ENCODE assay signal across 28 mouse cellular contexts in genomic region chr6:137829056-137829776, GRCm38 (mm10).
DNase-seq lines count a peak whose midpoint lies in the region; ATAC-seq and TF ChIP-seq lines count a peak whose summit lies in the region.
"Had no signal": no experiment of that assay in that cellular context is flagged by ENCODE, and none has a peak within 500 bp of the region (broad histone marks: within the 10 kb centered on the region; RNA-seq: fewer than 3 reads in every experiment).

No protein-coding gene starts in this region.

- no peaks in the 10 kb centered on the region for H3K27me3 ChIP-seq in kidney, embryonic 14.5 days (ENCODE audit: control insufficient read depth, insufficient read depth, low read length)
- H3K27me3 ChIP-seq in midbrain, embryonic 11.5 days (ENCODE audit: control insufficient read depth, insufficient read depth, low read length): no peaks in the 10 kb centered on the region
- no peaks in the 10 kb centered on the region for H3K27me3 ChIP-seq in midbrain, embryonic 10.5 days (ENCODE audit: low read depth, poor library complexity, severe bottlenecking)
- no peaks in the 10 kb centered on the region for H3K27me3 ChIP-seq in stomach, embryonic 16.5 days (ENCODE audit: control insufficient read depth, insufficient read depth, low read length)
- H3K27me3 ChIP-seq in stomach, postnatal 0 days (ENCODE audit: control insufficient read depth, insufficient read depth, low read length): no peaks in the 10 kb centered on the region
- H3K27me3 ChIP-seq: heart, embryonic 12.5 days; hindbrain, embryonic 13.5 days; limb, embryonic 12.5 days; neural tube, embryonic 13.5 days had no signal

- no peak for TF ChIP-seq EP300 in stomach, postnatal 0 days (optimal IDR thresholded peaks at IDR 0.05)

- H3K4me1 ChIP-seq in kidney, embryonic 14.5 days (ENCODE audit: control insufficient read depth, insufficient read depth, low read length): no peaks in the 10 kb centered on the region
- no peaks in the 10 kb centered on the region for H3K4me1 ChIP-seq in midbrain, embryonic 11.5 days (ENCODE audit: control insufficient read depth, insufficient read depth, low read length)
- H3K4me1 ChIP-seq in midbrain, embryonic 10.5 days: no peaks in the 10 kb centered on the region
- no peaks in the 10 kb centered on the region for H3K4me1 ChIP-seq in stomach, embryonic 16.5 days (ENCODE audit: control insufficient read depth, insufficient read depth, low read length)
- H3K4me1 ChIP-seq in stomach, postnatal 0 days (replicated peaks; ENCODE audit: control insufficient read depth, insufficient read depth): no peaks in the 10 kb centered on the region
- H3K4me1 ChIP-seq: neural tube, embryonic 13.5 days had no signal

- H3K4me3 ChIP-seq in kidney, embryonic 14.5 days (ENCODE audit: low read length): no peak overlapping the region
- no peak overlapping the region for H3K4me3 ChIP-seq in midbrain, embryonic 11.5 days (ENCODE audit: low read depth, low read length)
- no peak overlapping the region for H3K4me3 ChIP-seq in midbrain, embryonic 10.5 days
- H3K4me3 ChIP-seq in stomach, embryonic 16.5 days (replicated peaks; ENCODE audit: low read length): no peak overlapping the region
- H3K4me3 ChIP-seq in stomach, postnatal 0 days (ENCODE audit: low read depth, low read length): no peak overlapping the region
- H3K4me3 ChIP-seq: erythroblast, embryonic 14.5 days; heart, embryonic 12.5 days; hindbrain, embryonic 13.5 days; limb, embryonic 12.5 days; myocyte; neural tube, embryonic 13.5 days had no signal

- WGBS in kidney, embryonic 14.5 days: 76% methylated on average over 12 of the region's 12 CpGs
- WGBS in midbrain, embryonic 11.5 days: 80% methylated on average over 12 of the region's 12 CpGs
- WGBS in midbrain, embryonic 10.5 days: 85% methylated on average over 12 of the region's 12 CpGs
- WGBS in stomach, embryonic 16.5 days: 89% methylated on average over 12 of the region's 12 CpGs
- WGBS in stomach, postnatal 0 days: 89% methylated on average over 12 of the region's 12 CpGs

- TF ChIP-seq CTCF in stomach, postnatal 0 days (IDR thresholded peaks at IDR 0.05; ENCODE audit: low read depth): no peak

- no peaks in the 10 kb centered on the region for H3K36me3 ChIP-seq in kidney, embryonic 14.5 days (ENCODE audit: control insufficient read depth, insufficient read depth, low read length)
- no peaks in the 10 kb centered on the region for H3K36me3 ChIP-seq in midbrain, embryonic 11.5 days (ENCODE audit: control insufficient read depth, insufficient read depth, low read length)
- H3K36me3 ChIP-seq in midbrain, embryonic 10.5 days: no peaks in the 10 kb centered on the region
- H3K36me3 ChIP-seq in stomach, embryonic 16.5 days (ENCODE audit: control insufficient read depth, insufficient read depth, low read length): no peaks in the 10 kb centered on the region
- H3K36me3 ChIP-seq in stomach, postnatal 0 days (ENCODE audit: control insufficient read depth, insufficient read depth, low read length): no peaks in the 10 kb centered on the region
- H3K36me3 ChIP-seq: heart, embryonic 12.5 days; hindbrain, embryonic 13.5 days; limb, embryonic 12.5 days; neural tube, embryonic 13.5 days had no signal

- no peak overlapping the region for H3K4me2 ChIP-seq in kidney, embryonic 14.5 days (replicated peaks; ENCODE audit: low read depth, low read length)
- no peak overlapping the region for H3K4me2 ChIP-seq in midbrain, embryonic 11.5 days
- no peak overlapping the region for H3K4me2 ChIP-seq in stomach, embryonic 16.5 days (ENCODE audit: low read depth, low read length)
- no peak overlapping the region for H3K4me2 ChIP-seq in stomach, postnatal 0 days (replicated peaks; ENCODE audit: low read depth)
- H3K4me2 ChIP-seq: heart, embryonic 12.5 days; hindbrain, embryonic 13.5 days; limb, embryonic 12.5 days; lung, embryonic 14.5 days; neural tube, embryonic 13.5 days had no signal

- H3K9ac ChIP-seq in kidney, embryonic 14.5 days (ENCODE audit: low read depth, low read length): no peak overlapping the region
- H3K9ac ChIP-seq in midbrain, embryonic 11.5 days (ENCODE audit: low read length): no peak overlapping the region
- no peak overlapping the region for H3K9ac ChIP-seq in stomach, embryonic 16.5 days (ENCODE audit: low read length)
- H3K9ac ChIP-seq in stomach, postnatal 0 days (ENCODE audit: low read length): no peak overlapping the region
- H3K9ac ChIP-seq: heart, embryonic 12.5 days; hindbrain, embryonic 13.5 days; limb, embryonic 12.5 days; liver, embryonic 14.5 days; lung, embryonic 14.5 days; neural tube, embryonic 13.5 days had no signal

- ATAC-seq in kidney, embryonic 14.5 days (ENCODE audit: low FRiP score, low TSS enrichment): 0 out of 2 replicates have a peak, but pooled peaks have one; percentile 24
- ATAC-seq in midbrain, embryonic 11.5 days (ENCODE audit: low FRiP score): peak; percentile 17; the same call in 1 of the 2 replicates
- peak; percentile 60; the same call in 1 of the 2 replicates for ATAC-seq in stomach, embryonic 16.5 days (ENCODE audit: insufficient read depth, low FRiP score)
- ATAC-seq in stomach, postnatal 0 days (ENCODE audit: low FRiP score, low TSS enrichment): no peak
- ATAC-seq: forebrain, embryonic 14.5 days had no signal

- no peaks in the 10 kb centered on the region for H3K9me3 ChIP-seq in kidney, embryonic 14.5 days (ENCODE audit: control insufficient read depth, low read length)
- H3K9me3 ChIP-seq in midbrain, embryonic 11.5 days (ENCODE audit: control insufficient read depth, low read length): no peaks in the 10 kb centered on the region
- no peaks in the 10 kb centered on the region for H3K9me3 ChIP-seq in midbrain, embryonic 10.5 days (replicated peaks)
- no peaks in the 10 kb centered on the region for H3K9me3 ChIP-seq in stomach, embryonic 16.5 days (replicated peaks; ENCODE audit: control insufficient read depth, low read length)
- H3K9me3 ChIP-seq in stomach, postnatal 0 days (ENCODE audit: control insufficient read depth, low read length): no peaks in the 10 kb centered on the region
- H3K9me3 ChIP-seq: heart, embryonic 12.5 days; hindbrain, embryonic 13.5 days; limb, embryonic 12.5 days; neural tube, embryonic 13.5 days had no signal

- no peak overlapping the region for H3K27ac ChIP-seq in kidney, embryonic 14.5 days (ENCODE audit: low read depth, low read length)
- no peak overlapping the region for H3K27ac ChIP-seq in midbrain, embryonic 11.5 days (ENCODE audit: low read depth, low read length)
- no peak overlapping the region for H3K27ac ChIP-seq in midbrain, embryonic 10.5 days (replicated peaks)
- no peak overlapping the region for H3K27ac ChIP-seq in stomach, embryonic 16.5 days (ENCODE audit: low read length)
- H3K27ac ChIP-seq in stomach, postnatal 0 days (replicated peaks): no peak overlapping the region
- H3K27ac ChIP-seq: hindbrain, embryonic 13.5 days; limb, embryonic 12.5 days; liver, embryonic 14.5 days; neural tube, embryonic 13.5 days had no signal

- no peak for DNase-seq in kidney, adult 11 months
- no peak for DNase-seq in midbrain, embryonic 11.5 days (ENCODE audit: low spot score, missing footprints)
- no peak for DNase-seq in midbrain, embryonic 10.5 days (ENCODE audit: low spot score)
- DNase-seq in stomach, postnatal 0 days (ENCODE audit: low spot score): no peak
- no peak for DNase-seq in layer of hippocampus, adult 9-11 months
- DNase-seq: adrenal gland, postnatal 25 days; B cell, adult 2 months; cerebellum, adult 2 months; cerebellum, postnatal 14 days; gastrocnemius, postnatal 25 days; heart, adult 11 months; heart, postnatal 4 days; kidney, adult 2 months; kidney, postnatal 10 days; lung, embryonic 14.5 days; lung, postnatal 14 days; thymus, adult 18-20 months; thymus, postnatal 25 days had no signal
